Mouse (Mus musculus) adrenal gland, postnatal 36 days (tissue): ENCODE measurements around the gene Smco1. TPM values are rescaled to one million over a fixed set of nuclear protein-coding genes. Genes with fewer than 3 reads are reported as not detected.
"Not testable (repeated sequence)": the region's sequence is repeated elsewhere in the genome, so short reads cannot be mapped to it uniquely, and the experiment has no call there.

Source experiments
- DNase-seq, 2 experiments: peaks; one replicate each; pipeline ENCODE4 v3.0.0; 2021; ENCODE audit warnings: mixed read lengths in 1 of 2
- long read RNA-seq, 2 experiments: library from polyadenylated mRNA; stranded (forward); transcript quantifications; one replicate each; pipeline ENCODE4 v2.0.0; 2021; ENCODE audit warnings: borderline sequencing depth in 2 of 2
- total RNA-seq, 2 experiments: library from RNA; stranded (reverse); gene quantifications; 2 replicates each; pipeline ENCODE4 v1.2.3; 2021

Smco1 gene
- total RNA-seq, result under 1 TPM in 1 of 2 experiments, not detected in 1; 0.30 TPM
- long read RNA-seq, experiment 1, result 0 reads
- long read RNA-seq, experiment 2, result 0 reads

- no peak for DNase-seq
These were observed at the start of gene Smco1 for GRCm38 (mm10) chr16:32271291-32271690. Gene Smco1, plus strand, starts transcription at chr16:32271468.

- DNase-seq, result no peak
These were observed 49.5 kb upstream of the Smco1 start for GRCm38 (mm10) chr16:32221803-32222202.

GRCm38 (mm10) chr16:32222399-32222798 lies 48.9 kb upstream of the Smco1 start:
- DNase-seq, result no peak

GRCm38 (mm10) chr16:32232050-32232449 lies 39.2 kb upstream of the Smco1 start:
- DNase-seq, result peak; percentile 65 to 66

- DNase-seq, result peak; percentile 24 to 56
These were observed 33.2 kb upstream of the Smco1 start for GRCm38 (mm10) chr16:32237930-32238680.

- DNase-seq, result peak; percentile 15 to 17
These were observed 31.6 kb upstream of the Smco1 start for GRCm38 (mm10) chr16:32239428-32240312.

- no peak for DNase-seq
These were observed 27.4 kb upstream of the Smco1 start for GRCm38 (mm10) chr16:32243901-32244300.

GRCm38 (mm10) chr16:32246351-32246791 lies 24.9 kb upstream of the Smco1 start:
- DNase-seq, result peak; percentile 61 to 64

GRCm38 (mm10) chr16:32246952-32247370 lies 24.3 kb upstream of the Smco1 start, which contains the start of the genes Fbxo45 and Wdr53:
Gene Fbxo45, minus strand, starts transcription at chr16:32247158.
Gene Wdr53, plus strand, starts transcription at chr16:32247227.
- peak; percentile 98 to 99 for DNase-seq

- peak; percentile 34 to 50 for DNase-seq
These were observed 7.0 kb upstream of the Smco1 start for GRCm38 (mm10) chr16:32264225-32264624.

- DNase-seq, result peak in 1 of 2 experiments; percentile 10
These were observed 2.1 kb downstream of the Smco1 start for GRCm38 (mm10) chr16:32273338-32273737.

- no peak for DNase-seq
These were observed 3.8 kb downstream of the Smco1 start for GRCm38 (mm10) chr16:32275041-32275440.

- no peak for DNase-seq
These were observed 4.6 kb downstream of the Smco1 start for GRCm38 (mm10) chr16:32275830-32276229.

GRCm38 (mm10) chr16:32277308-32278256 lies 6.3 kb downstream of the Smco1 start, which contains the start of gene Rnf168:
Gene Rnf168, plus strand, starts transcription at chr16:32277459.
- DNase-seq, result peak; percentile 95 to 96

GRCm38 (mm10) chr16:32278396-32278795 lies 7.1 kb downstream of the Smco1 start:
- no peak for DNase-seq

GRCm38 (mm10) chr16:32280211-32280610 lies 8.9 kb downstream of the Smco1 start:
- DNase-seq, result no peak

- DNase-seq, result no peak
These were observed 11.3 kb downstream of the Smco1 start for GRCm38 (mm10) chr16:32282608-32283007.

GRCm38 (mm10) chr16:32291821-32292220 lies 20.6 kb downstream of the Smco1 start:
- no peak for DNase-seq

GRCm38 (mm10) chr16:32299617-32300016 lies 28.3 kb downstream of the Smco1 start:
- not testable (repeated sequence) for DNase-seq

- no peak for DNase-seq
These were observed 31.8 kb downstream of the Smco1 start for GRCm38 (mm10) chr16:32303046-32303445.

- no peak for DNase-seq
These were observed 32.6 kb downstream of the Smco1 start for GRCm38 (mm10) chr16:32303886-32304285.
